Mouse (Mus musculus) cortical plate, adult 2 months (tissue): ENCODE measurements around the gene Olfr1112. TPM values are rescaled to one million over a fixed set of nuclear protein-coding genes. Genes with fewer than 3 reads are reported as not detected.
"Not testable (repeated sequence)": the region's sequence is repeated elsewhere in the genome, so short reads cannot be mapped to it uniquely, and the experiment has no call there.

ENCODE experiments used
- H3K27ac ChIP-seq: fragments of 200-500 bp; 2 replicates; pipeline ENCODE4 v1.5.1; 2012; ENCODE audit warnings: low read length, control low read depth, inconsistent platforms; ENCODE audit not compliant: insufficient read depth
- H3K4me1 ChIP-seq: fragments of 200-500 bp; 2 replicates; pipeline ENCODE4 v1.6.1; 2011; ENCODE audit warnings: low read length; ENCODE audit not compliant: control insufficient read depth, insufficient read depth
- H3K4me3 ChIP-seq: fragments of 200-500 bp; 2 replicates; pipeline ENCODE4 v1.5.1; 2011; ENCODE audit warnings: mild to moderate bottlenecking, low read length, control low read depth; ENCODE audit not compliant: insufficient read depth
- CTCF ChIP-seq: fragments of 200-500 bp; IDR thresholded peaks from 2 replicates; pipeline ENCODE4 v1.5.1; 2011; ENCODE audit warnings: mild to moderate bottlenecking, control low read depth, low read length; ENCODE audit not compliant: insufficient read depth; ENCODE audit errors: extremely low read depth
- POLR2A ChIP-seq: fragments of 200-500 bp; IDR thresholded peaks from 2 replicates; pipeline ENCODE4 v1.6.1; 2011; ENCODE audit warnings: mild to moderate bottlenecking, low read length, control low read depth; ENCODE audit not compliant: insufficient read depth; ENCODE audit errors: extremely low read depth
- polyA plus RNA-seq: library from polyadenylated mRNA; depleted of rRNA; stranded (reverse); fragments of >200 nt; gene quantifications from 2 replicates; pipeline ENCODE4 v1.2.3, GENCODE M21; 2012; rRNA removed

Gene Olfr1112
- not detected in 2 replicates for polyA plus RNA-seq

- Histone ChIP-seq H3K4me3 (no peak within 1 kb of the TSS), H3K4me1 (no peaks in the 10 kb centered on the region), H3K27ac (no peak within 1 kb of the TSS)
- no peak for TF ChIP-seq POLR2A
- TF ChIP-seq CTCF = no peak
Measured at GRCm38 (mm10) chr2:87187498-87187897, at the start of gene Olfr1112. Gene Olfr1112, plus strand, starts transcription at chr2:87187798.

- Histone ChIP-seq H3K27ac (no peak within 1 kb of the TSS), H3K4me3 (no peak within 1 kb of the TSS), H3K4me1 (no peaks in the 10 kb centered on the region)
- TF ChIP-seq POLR2A (no peak), CTCF (no peak)
Measured at GRCm38 (mm10) chr2:87140200-87140599, 47.4 kb upstream of the Olfr1112 start, which contains the start of gene Olfr1110. Gene Olfr1110, minus strand, starts transcription at chr2:87140300.

GRCm38 (mm10) chr2:87152524-87152923 is 35.1 kb upstream of the Olfr1112 start, which contains the start of gene Olfr1111:
Gene Olfr1111, minus strand, starts transcription at chr2:87152624.
- no peaks in the 10 kb centered on the region for H3K4me1 ChIP-seq
- H3K27ac ChIP-seq = no peak within 1 kb of the TSS
- no peak within 1 kb of the TSS for H3K4me3 ChIP-seq
- TF ChIP-seq CTCF (no peak), POLR2A (no peak)

GRCm38 (mm10) chr2:87167731-87168130 is 19.9 kb upstream of the Olfr1112 start:
- H3K27ac ChIP-seq, H3K4me1 ChIP-seq, H3K4me3 ChIP-seq: not testable (repeated sequence)

DNA sequence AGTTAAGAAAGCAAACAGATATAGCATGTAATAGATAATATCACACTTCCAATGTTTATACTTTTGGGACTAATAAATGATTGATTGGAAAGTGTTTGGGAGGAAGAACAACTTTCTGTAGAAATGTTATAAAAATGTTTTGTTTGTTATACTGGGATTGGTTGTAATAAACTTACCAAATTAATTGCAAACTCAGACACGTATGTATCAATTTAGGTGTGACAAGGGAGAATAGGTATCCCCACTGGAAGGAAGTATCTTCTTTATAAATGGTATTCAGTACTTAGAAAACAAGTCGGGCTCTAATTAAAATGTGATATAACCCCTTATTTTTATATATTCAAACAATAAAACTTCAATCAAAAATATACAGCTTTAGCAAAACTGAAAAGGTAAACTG is 21.1 kb downstream of the Olfr1112 start, which contains the start of gene Olfr1113:
Olfr1113 (plus strand) TSS at position 301 of the 400 bp plus-strand sequence.
- Histone ChIP-seq H3K4me3 (no peak within 1 kb of the TSS), H3K4me1 (no peaks in the 10 kb centered on the region), H3K27ac (no peak within 1 kb of the TSS)
- TF ChIP-seq CTCF (no peak), POLR2A (no peak)

Other genes starting within 250 kb of the Olfr1112 start
- gene Olfr1099, start 227.1 kb upstream of the Olfr1112 start, polyA plus RNA-seq = not detected in 2 replicates
- gene Olfr1100, start 207.8 kb upstream of the Olfr1112 start, polyA plus RNA-seq = not detected in 2 replicates
- not detected in 2 replicates for gene Olfr1101, start 196.6 kb upstream of the Olfr1112 start, polyA plus RNA-seq
- gene Olfr1102, start 189.4 kb upstream of the Olfr1112 start, polyA plus RNA-seq = not detected in 2 replicates
- gene Olfr1104, start 160.7 kb upstream of the Olfr1112 start, polyA plus RNA-seq = not detected in 2 replicates
- not detected in 2 replicates for gene Olfr1105, start 151.3 kb upstream of the Olfr1112 start, polyA plus RNA-seq
- gene Olfr1106, start 135.5 kb upstream of the Olfr1112 start, polyA plus RNA-seq = not detected in 2 replicates
- gene Olfr1107, start 112.0 kb upstream of the Olfr1112 start, polyA plus RNA-seq = not detected in 2 replicates
- not detected in 2 replicates for gene Olfr1109, start 91.8 kb upstream of the Olfr1112 start, polyA plus RNA-seq
- gene Olfr259, start 73.2 kb upstream of the Olfr1112 start, polyA plus RNA-seq = not detected in 2 replicates
- not detected in 2 replicates for gene Olfr1110, start 47.5 kb upstream of the Olfr1112 start, polyA plus RNA-seq
- gene Olfr1111, start 35.2 kb upstream of the Olfr1112 start, polyA plus RNA-seq = not detected in 2 replicates
- not detected in 2 replicates for gene Olfr1113, start 21.2 kb downstream of the Olfr1112 start, polyA plus RNA-seq
- gene Olfr1115, start 60.2 kb downstream of the Olfr1112 start, polyA plus RNA-seq = not detected in 2 replicates
- not detected in 2 replicates for gene Olfr1116, start 79.7 kb downstream of the Olfr1112 start, polyA plus RNA-seq
- not detected in 2 replicates for gene Olfr1118, start 119.8 kb downstream of the Olfr1112 start, polyA plus RNA-seq
- not detected in 2 replicates for gene Olfr1120, start 167.0 kb downstream of the Olfr1112 start, polyA plus RNA-seq
- not detected in 2 replicates for gene Olfr1121, start 182.1 kb downstream of the Olfr1112 start, polyA plus RNA-seq
- gene Olfr1122, start 198.1 kb downstream of the Olfr1112 start, polyA plus RNA-seq = not detected in 2 replicates
- gene Olfr1123, start 228.8 kb downstream of the Olfr1112 start, polyA plus RNA-seq = not detected in 2 replicates
- gene Olfr1124, start 242.5 kb downstream of the Olfr1112 start, polyA plus RNA-seq = not detected in 2 replicates